1 mouse cellular context compared by ENCODE assay signal in genomic region chr3:146793554-146794257, GRCm38 (mm10).
TF ChIP-seq lines count a peak whose summit lies in the region.

No protein-coding gene starts in this region.

TF ChIP-seq in MEL, 35 proteins besides CTCF, POLR2A, EP300 and RAD21 (continued from another document):
- TF ChIP-seq TAL1 (IDR thresholded peaks at IDR 0.05; ENCODE audit: low read length) (peak; percentile 87), GABPA (IDR thresholded peaks at IDR 0.05; ENCODE audit: low read depth, low read length) (no peak), BHLHE40 (IDR thresholded peaks at IDR 0.05; ENCODE audit: borderline replicate concordance, low read depth, low read length) (peak; percentile 80), TCF12 (IDR thresholded peaks at IDR 0.05; ENCODE audit: low read depth, low read length) (peak; percentile 84), CHD2 (IDR thresholded peaks at IDR 0.05; ENCODE audit: low read length) (no peak)
TF ChIP-seq in MEL: peak in this region for 9.
